Mouse (Mus musculus) bone marrow, adult 2 months (tissue): Measurements from ENCODE around the gene Spen.

Source experiments
- CTCF ChIP-seq: fragments of 200-500 bp; IDR thresholded peaks from 2 replicates; pipeline ENCODE4 v1.5.1; 2011; ENCODE audit warnings: low read length, control low read depth; ENCODE audit not compliant: control insufficient read depth, insufficient read depth
- POLR2A ChIP-seq: fragments of 200-500 bp; IDR thresholded peaks from 2 replicates; pipeline ENCODE4 v1.6.1; 2011; ENCODE audit warnings: low read depth, mild to moderate bottlenecking, control low read depth, low read length, borderline replicate concordance; ENCODE audit not compliant: control insufficient read depth

- TF ChIP-seq POLR2A (no peak), CTCF (no peak)
Observed at GRCm38 (mm10) chr4:141543593-141543992, 5.2 kb upstream of the Spen start.
